Mouse (Mus musculus) kidney, embryonic 14.5 days (tissue): Measurements from ENCODE around the gene Cuedc1. TPM values are rescaled to one million over a fixed set of nuclear protein-coding genes. Genes with fewer than 3 reads are reported as not detected.
"Not testable (repeated sequence)": the region's sequence is repeated elsewhere in the genome, so short reads cannot be mapped to it uniquely, and the experiment has no call there.

ENCODE experiments used
- ATAC-seq: fragments of 200-750 bp; cut with Nextera tagmentation; 2 replicates; pipeline ENCODE4 v1.8.0; 2017; ENCODE audit warnings: moderate number of reproducible peaks, mild to moderate bottlenecking, moderate TSS enrichment, moderate library complexity; ENCODE audit not compliant: low FRiP score, low TSS enrichment
- H3K27ac ChIP-seq: fragments of 300-500 bp; sonication (generic); 2 replicates; pipeline ENCODE4 v1.5.1; 2014; ENCODE audit warnings: low read depth, mild to moderate bottlenecking, low read length, moderate library complexity, mixed read lengths
- H3K27me3 ChIP-seq: fragments of 300-500 bp; sonication (generic); 2 replicates; pipeline ENCODE4 v1.6.1; 2014; ENCODE audit warnings: mild to moderate bottlenecking, low read length; ENCODE audit not compliant: control insufficient read depth, insufficient read depth
- H3K36me3 ChIP-seq: fragments of 300-500 bp; sonication (generic); 2 replicates; pipeline ENCODE4 v1.6.1; 2014; ENCODE audit warnings: low read length, mixed read lengths; ENCODE audit not compliant: control insufficient read depth, insufficient read depth
- H3K4me1 ChIP-seq: fragments of 300-500 bp; sonication (generic); 2 replicates; pipeline ENCODE4 v1.6.1; 2014; ENCODE audit warnings: low read length, mixed read lengths; ENCODE audit not compliant: control insufficient read depth, insufficient read depth
- H3K4me2 ChIP-seq: fragments of 300-500 bp; sonication (generic); replicated peaks from 2 replicates; pipeline ENCODE4 v1.6.1; 2014; ENCODE audit warnings: low read depth, mild to moderate bottlenecking, low read length
- H3K4me3 ChIP-seq: fragments of 300-500 bp; sonication (generic); 2 replicates; pipeline ENCODE4 v1.5.1; 2014; ENCODE audit warnings: mild to moderate bottlenecking, low read length
- H3K9ac ChIP-seq: fragments of 300-500 bp; sonication (generic); 2 replicates; pipeline ENCODE4 v1.6.1; 2014; ENCODE audit warnings: low read depth, mild to moderate bottlenecking, low read length, moderate library complexity
- H3K9me3 ChIP-seq: fragments of 300-500 bp; sonication (generic); 2 replicates; pipeline ENCODE4 v1.6.1; 2016; ENCODE audit warnings: low read length; ENCODE audit not compliant: control insufficient read depth
- WGBS: fragments of 180-500 bp; shearing (Covaris S2); extraction: QIAGEN DNeasy Blood & Tissue Kit; methylation state at CpG from one replicate; pipeline ENCODE4 v1.1.7; 2014; 5-methylcytosine and 5-hydroxymethylcytosine counted together
- polyA plus RNA-seq: library from polyadenylated mRNA; unstranded; fragments of >200 nt; fragmentation: Nextera tagmentation; extraction: Ambion mirVana; gene quantifications from 2 replicates; pipeline ENCODE4 v1.2.1, GENCODE M21; 2014

Cuedc1 gene
- polyA plus RNA-seq, 1 experiment from 2014 or later = 17.0 TPM

GRCm38 (mm10) chr11:88188635-88189034, 90.8 kb downstream of the Cuedc1 start:
- H3K36me3 ChIP-seq = peaks cover 5% of the 10 kb centered on the region; the same call in 1 of the 2 replicates
- H3K27ac ChIP-seq = no peak overlapping the region
- ATAC-seq = no peak
- H3K9me3 ChIP-seq = no peaks in the 10 kb centered on the region
- peaks cover 23% of the 10 kb centered on the region for H3K4me1 ChIP-seq
- H3K27me3 ChIP-seq = peaks cover 27% of the 10 kb centered on the region
- H3K4me2 ChIP-seq = no peak overlapping the region
- no peak overlapping the region for H3K4me3 ChIP-seq
- WGBS = 87% methylated on average over 7 of the region's 7 CpGs
- H3K9ac ChIP-seq = no peak overlapping the region

GRCm38 (mm10) chr11:88192595-88192994, 94.7 kb downstream of the Cuedc1 start:
- ATAC-seq = no peak
- H3K4me3 ChIP-seq = no peak overlapping the region
- H3K27ac ChIP-seq = no peak overlapping the region
- 0 out of 2 replicates have a peak overlapping the region, but pooled peaks have one; percentile 41 for H3K4me2 ChIP-seq
- no peaks in the 10 kb centered on the region for H3K9me3 ChIP-seq
- H3K27me3 ChIP-seq = peaks cover 34% of the 10 kb centered on the region
- H3K4me1 ChIP-seq = peaks cover 20% of the 10 kb centered on the region
- 17% methylated on average over 4 of the region's 4 CpGs for WGBS
- no peak overlapping the region for H3K9ac ChIP-seq
- H3K36me3 ChIP-seq = no peaks in the 10 kb centered on the region

- Histone ChIP-seq H3K4me2 (peak overlapping the region; percentile 41), H3K27me3 (peaks cover 34% of the 10 kb centered on the region), H3K9me3 (no peaks in the 10 kb centered on the region), H3K4me3 (peak overlapping the region; percentile 27), H3K36me3 (no peaks in the 10 kb centered on the region), H3K4me1 (peaks cover 20% of the 10 kb centered on the region), H3K27ac (no peak overlapping the region), H3K9ac (peak overlapping the region; percentile 28; the same call in 1 of the 2 replicates)
- ATAC-seq = peak; percentile 41; the same call in 1 of the 2 replicates
- 2% methylated on average over 34 of the region's 34 CpGs for WGBS
Measured at GRCm38 (mm10) chr11:88193098-88193823, 95.4 kb downstream of the Cuedc1 start.

GRCm38 (mm10) chr11:88193824-88194696, 96.2 kb downstream of the Cuedc1 start:
- no peak for ATAC-seq
- Histone ChIP-seq H3K4me1 (peaks cover 20% of the 10 kb centered on the region), H3K27ac (no peak overlapping the region), H3K9me3 (no peaks in the 10 kb centered on the region), H3K4me3 (peak overlapping the region; percentile 27), H3K9ac (peak overlapping the region; percentile 28; the same call in 1 of the 2 replicates), H3K36me3 (no peaks in the 10 kb centered on the region), H3K27me3 (peaks cover 34% of the 10 kb centered on the region), H3K4me2 (peak overlapping the region; percentile 41)
- WGBS = 2% methylated on average over 29 of the region's 29 CpGs

GRCm38 (mm10) chr11:88195699-88196098, 97.8 kb downstream of the Cuedc1 start:
- Histone ChIP-seq H3K27me3 (peaks cover 34% of the 10 kb centered on the region), H3K4me1 (peaks cover 20% of the 10 kb centered on the region)
- not testable (repeated sequence) for H3K9me3 ChIP-seq, H3K4me2 ChIP-seq, H3K36me3 ChIP-seq, ATAC-seq, H3K9ac ChIP-seq, H3K27ac ChIP-seq, H3K4me3 ChIP-seq
- 91% methylated on average over 3 of the region's 3 CpGs for WGBS

- no peaks in the 10 kb centered on the region for H3K9me3 ChIP-seq
- H3K36me3 ChIP-seq = no peaks in the 10 kb centered on the region
- H3K9ac ChIP-seq = no peak overlapping the region
- H3K27me3 ChIP-seq = peaks cover 22% of the 10 kb centered on the region
- no peak overlapping the region for H3K4me3 ChIP-seq
- peaks cover 20% of the 10 kb centered on the region for H3K4me1 ChIP-seq
- H3K4me2 ChIP-seq = no peak overlapping the region
- no peak for ATAC-seq
- WGBS = 7% methylated on average over 2 of the region's 2 CpGs
- no peak overlapping the region for H3K27ac ChIP-seq
Measured at GRCm38 (mm10) chr11:88197153-88197576, 99.3 kb downstream of the Cuedc1 start.

GRCm38 (mm10) chr11:88198223-88198622, 100.4 kb downstream of the Cuedc1 start:
- Histone ChIP-seq H3K9me3 (no peaks in the 10 kb centered on the region), H3K4me3 (no peak overlapping the region), H3K36me3 (no peaks in the 10 kb centered on the region), H3K4me2 (no peak overlapping the region), H3K27ac (no peak overlapping the region), H3K9ac (no peak overlapping the region), H3K4me1 (peaks cover 14% of the 10 kb centered on the region), H3K27me3 (peaks cover 11% of the 10 kb centered on the region)
- no peak for ATAC-seq
- WGBS = 39% methylated on average over 4 of the region's 4 CpGs

- Histone ChIP-seq H3K9me3 (no peaks in the 10 kb centered on the region), H3K27ac (no peak overlapping the region), H3K27me3 (no peaks in the 10 kb centered on the region; the same call in 1 of the 2 replicates), H3K4me2 (no peak overlapping the region), H3K4me3 (no peak overlapping the region), H3K36me3 (0 out of 2 replicates have a peak, but pooled peaks cover 2% of the 10 kb centered on the region), H3K4me1 (peaks cover 14% of the 10 kb centered on the region), H3K9ac (no peak overlapping the region)
- ATAC-seq = no peak
- 78% methylated on average over 2 of the region's 2 CpGs for WGBS
Measured at GRCm38 (mm10) chr11:88201172-88201571, 103.3 kb downstream of the Cuedc1 start.
